Mouse (Mus musculus) CH12.LX (cell line): ENCODE results near the gene Macrod2. TPM values are rescaled to one million over a fixed set of nuclear protein-coding genes. Genes with fewer than 3 reads are reported as not detected.

Experiments
- DNase-seq: peaks from one replicate; pipeline ENCODE4 v3.0.0-alpha.2; 2013; ENCODE audit errors: extremely low read depth
- H3K27ac ChIP-seq: 2 replicates; pipeline ENCODE4 v1.5.1; 2012; ENCODE audit warnings: low read depth, mild to moderate bottlenecking, control low read depth, moderate library complexity; ENCODE audit not compliant: insufficient read depth
- H3K27me3 ChIP-seq: replicated peaks from 2 replicates; pipeline ENCODE3; 2012; ENCODE audit warnings: inconsistent platforms
- H3K36me3 ChIP-seq, 2 experiments: replicated peaks in 1 of 2; 2 replicates each; pipeline versions ENCODE3 to v1.6.1; 2012; ENCODE audit warnings: inconsistent platforms in 1 of 2, low read length in 1 of 2, mild to moderate bottlenecking in 1 of 2, mixed read lengths in 1 of 2, moderate library complexity in 1 of 2; ENCODE audit not compliant: control insufficient read depth in 1 of 2, insufficient read depth in 1 of 2
- H3K4me1 ChIP-seq, 2 experiments: 2 replicates each; pipeline ENCODE4 v1.6.1; 2012; ENCODE audit warnings: inconsistent platforms in 1 of 2, moderate library complexity in 1 of 2; ENCODE audit not compliant: insufficient read depth in 2 of 2, control insufficient read depth in 1 of 2
- H3K4me2 ChIP-seq: 2 replicates; pipeline ENCODE4 v1.6.1; 2012; ENCODE audit warnings: low read depth, mild to moderate bottlenecking, control low read depth; ENCODE audit not compliant: poor library complexity, insufficient read depth, severe bottlenecking
- H3K4me3 ChIP-seq, 3 experiments: fragments of 150-350 bp in 1 of 3; sonication (generic) in 1 of 3; replicated peaks in 1 of 3; 2 replicates each; pipeline versions ENCODE3 to v1.5.1; 2011 to 2012; ENCODE audit warnings: low read depth in 2 of 3, low read length in 2 of 3, mild to moderate bottlenecking in 2 of 3, moderate library complexity in 2 of 3, control low read depth in 1 of 3, improper control_type of control experiment in 1 of 3, inconsistent platforms in 1 of 3, mixed read lengths in 1 of 3; ENCODE audit not compliant: poor library complexity in 1 of 3
- H3K79me2 ChIP-seq: replicated peaks from 2 replicates; pipeline ENCODE4 v1.6.1; 2012; ENCODE audit warnings: mild to moderate bottlenecking, moderate library complexity; ENCODE audit not compliant: control insufficient read depth, poor library complexity, insufficient read depth, severe bottlenecking; ENCODE audit errors: extremely low read depth
- H3K9ac ChIP-seq: 2 replicates; pipeline ENCODE4 v1.6.1; 2012; ENCODE audit warnings: low read depth, mild to moderate bottlenecking, control low read depth, moderate library complexity; ENCODE audit not compliant: insufficient read depth
- H3K9me3 ChIP-seq: replicated peaks from 2 replicates; pipeline ENCODE3; 2012; ENCODE audit warnings: low read length, inconsistent platforms, mixed read lengths
- BHLHE40 ChIP-seq: IDR thresholded peaks from 2 replicates; pipeline ENCODE4 v1.6.1; 2011; ENCODE audit warnings: mild to moderate bottlenecking, low read depth, low read length, improper control_type of control experiment
- CTCF ChIP-seq, 2 experiments: IDR thresholded peaks in 1 of 2; conservative IDR thresholded peaks in 1 of 2; 2 replicates each; pipeline ENCODE4 v1.5.1; 2011 to 2012; ENCODE audit warnings: low read depth in 2 of 2, low read length in 2 of 2, improper control_type of control experiment in 1 of 2, inconsistent platforms in 1 of 2, mild to moderate bottlenecking in 1 of 2, moderate library complexity in 1 of 2
- EP300 ChIP-seq: IDR thresholded peaks from 2 replicates; pipeline ENCODE4 v1.6.1; 2011; ENCODE audit warnings: low read length, improper control_type of control experiment
- ETS1 ChIP-seq: conservative IDR thresholded peaks from 2 replicates; pipeline ENCODE4 v1.6.1; 2012; ENCODE audit warnings: low read depth, mild to moderate bottlenecking, inconsistent platforms, low read length, improper control_type of control experiment, moderate library complexity
- GABPA ChIP-seq: IDR thresholded peaks from 2 replicates; pipeline ENCODE4 v1.6.1; 2012; ENCODE audit warnings: low read depth, low read length, improper control_type of control experiment, inconsistent platforms; ENCODE audit not compliant: insufficient replicate concordance
- HCFC1 ChIP-seq: IDR thresholded peaks from 2 replicates; pipeline ENCODE4 v1.6.1; 2012; ENCODE audit warnings: low read depth, mild to moderate bottlenecking, inconsistent platforms, low read length, improper control_type of control experiment
- IRF4 ChIP-seq: IDR thresholded peaks from 2 replicates; pipeline ENCODE4 v1.6.1; 2014; ENCODE audit warnings: low read depth, mild to moderate bottlenecking, inconsistent platforms, low read length, improper control_type of control experiment
- JUN ChIP-seq: IDR thresholded peaks from 2 replicates; pipeline ENCODE4 v1.6.1; 2011; ENCODE audit warnings: low read depth, mild to moderate bottlenecking, low read length, improper control_type of control experiment, moderate library complexity; ENCODE audit not compliant: insufficient read depth
- JUND ChIP-seq: conservative IDR thresholded peaks from 2 replicates; pipeline ENCODE4 v1.6.1; 2011; ENCODE audit warnings: low read depth, low read length, improper control_type of control experiment
- KAT2A ChIP-seq: IDR thresholded peaks from 2 replicates; pipeline ENCODE4 v1.6.1; 2012; ENCODE audit warnings: low read length, improper control_type of control experiment, inconsistent platforms; ENCODE audit not compliant: insufficient replicate concordance
- MAFK ChIP-seq: IDR thresholded peaks from 2 replicates; pipeline ENCODE4 v1.6.1; 2011; ENCODE audit warnings: low read length, improper control_type of control experiment; ENCODE audit not compliant: insufficient replicate concordance
- MAX ChIP-seq: IDR thresholded peaks from 2 replicates; pipeline ENCODE4 v1.6.1; 2011; ENCODE audit warnings: low read length, improper control_type of control experiment
- MEF2A ChIP-seq: IDR thresholded peaks from 2 replicates; pipeline ENCODE4 v1.6.1; 2014; ENCODE audit warnings: low read depth, mild to moderate bottlenecking, inconsistent platforms, low read length, improper control_type of control experiment, borderline replicate concordance
- MXI1 ChIP-seq: IDR thresholded peaks from 2 replicates; pipeline ENCODE4 v1.6.1; 2011; ENCODE audit warnings: mild to moderate bottlenecking, low read depth, low read length, improper control_type of control experiment
- MYC ChIP-seq: IDR thresholded peaks from 2 replicates; pipeline ENCODE4 v1.6.1; 2011; ENCODE audit warnings: low read depth, mild to moderate bottlenecking, improper control_type of control experiment, low read length
- NELFE ChIP-seq: IDR thresholded peaks from 2 replicates; pipeline ENCODE4 v1.6.1; 2011; ENCODE audit warnings: low read depth, low read length, improper control_type of control experiment
- NRF1 ChIP-seq: IDR thresholded peaks from 2 replicates; pipeline ENCODE4 v1.6.1; 2014; ENCODE audit warnings: low read depth, mild to moderate bottlenecking, inconsistent platforms, low read length, improper control_type of control experiment, moderate library complexity
- PAX5 ChIP-seq: IDR thresholded peaks from 2 replicates; pipeline ENCODE4 v1.6.1; 2012; ENCODE audit warnings: low read length, inconsistent platforms, mixed read lengths
- POLR2A ChIP-seq: IDR thresholded peaks from 2 replicates; pipeline ENCODE4 v1.6.1; 2011; ENCODE audit warnings: low read depth, mild to moderate bottlenecking, improper control_type of control experiment, low read length
- RAD21 ChIP-seq: IDR thresholded peaks from 2 replicates; pipeline ENCODE4 v1.6.1; 2011; ENCODE audit warnings: low read depth, mild to moderate bottlenecking, low read length, improper control_type of control experiment, moderate library complexity
- RCOR1 ChIP-seq: conservative IDR thresholded peaks from 2 replicates; pipeline ENCODE4 v1.6.1; 2012; ENCODE audit warnings: low read depth, mild to moderate bottlenecking, inconsistent platforms, low read length, improper control_type of control experiment
- SIN3A ChIP-seq: IDR thresholded peaks from 2 replicates; pipeline ENCODE4 v1.6.1; 2012; ENCODE audit warnings: low read length, improper control_type of control experiment, inconsistent platforms
- TBP ChIP-seq: conservative IDR thresholded peaks from 2 replicates; pipeline ENCODE4 v1.6.1; 2011; ENCODE audit warnings: low read depth, low read length, improper control_type of control experiment
- TCF12 ChIP-seq: IDR thresholded peaks from 2 replicates; pipeline ENCODE4 v1.6.1; 2014; ENCODE audit warnings: low read depth, mild to moderate bottlenecking, inconsistent platforms, low read length, improper control_type of control experiment
- UBTF ChIP-seq: IDR thresholded peaks from 2 replicates; pipeline ENCODE4 v1.6.1; 2012; ENCODE audit warnings: low read depth, mild to moderate bottlenecking, inconsistent platforms, low read length, improper control_type of control experiment, moderate library complexity
- USF1 ChIP-seq: IDR thresholded peaks from 2 replicates; pipeline ENCODE4 v1.6.1; 2014; ENCODE audit warnings: low read depth, mild to moderate bottlenecking, inconsistent platforms, low read length, improper control_type of control experiment
- USF2 ChIP-seq: conservative IDR thresholded peaks from 2 replicates; pipeline ENCODE4 v1.6.1; 2011; ENCODE audit warnings: low read depth, low read length, improper control_type of control experiment
- ZC3H11A ChIP-seq: IDR thresholded peaks from 2 replicates; pipeline ENCODE4 v1.6.1; 2012; ENCODE audit warnings: low read depth, mild to moderate bottlenecking, inconsistent platforms, low read length, improper control_type of control experiment
- ZKSCAN1 ChIP-seq: IDR thresholded peaks from 2 replicates; pipeline ENCODE4 v1.6.1; 2012; ENCODE audit warnings: low read depth, inconsistent platforms, low read length, improper control_type of control experiment, borderline replicate concordance
- ZMIZ1 ChIP-seq: IDR thresholded peaks from 2 replicates; pipeline ENCODE4 v1.6.1; 2012; ENCODE audit warnings: low read depth, mild to moderate bottlenecking, inconsistent platforms, low read length, improper control_type of control experiment
- ZNF384 ChIP-seq: IDR thresholded peaks from 2 replicates; pipeline ENCODE4 v1.6.1; 2012; ENCODE audit warnings: low read depth, low read length, improper control_type of control experiment, inconsistent platforms
- dilution Hi-C: fragments of 300-500 bp; cut with MboI; formaldehyde crosslinking; loops from 2 replicates; pipeline ENCODE4 v1.14.3; 2020; ENCODE audit warnings: low sequenced_read_pairs; ENCODE audit not compliant: extremely low pct_unique_long_range_greater_than_20kb, extremely low pct_ligation_motif_present
- in situ Hi-C: fragments of 300-500 bp; cut with MboI; formaldehyde crosslinking; loops from 3 replicates; pipeline ENCODE4 v1.14.3; 2019; ENCODE audit warnings: low sequenced_read_pairs, low pct_ligation_motif_present, low pct_unique_long_range_greater_than_20kb, mixed read lengths
- polyA plus RNA-seq: library from polyadenylated mRNA; unstranded; fragments of >175 nt; gene quantifications from 2 replicates; pipeline ENCODE4 v1.2.1, GENCODE M21; 2012; ENCODE audit warnings: low read depth; ENCODE audit not compliant: insufficient read length
- total RNA-seq, 2 experiments: library from RNA; depleted of rRNA; stranded (reverse); fragments of 300-350 nt in 1 of 2; fragments of >200 nt in 1 of 2; gene quantifications; 2 replicates each; pipeline ENCODE4 v1.2.3; 2012 to 2014

Macrod2 gene
- total and polyA plus RNA-seq, 3 experiments, result not detected

GRCm38 (mm10) chr2:142267836-142268235 lies 1872.7 kb downstream of the Macrod2 start:
- no peak overlapping the region for H3K9ac ChIP-seq
- TF ChIP-seq KAT2A (no peak), ZNF384 (no peak), RAD21 (no peak), MAFK (no peak), ZMIZ1 (no peak), NRF1 (no peak), RCOR1 (no peak), MAX (no peak), UBTF (no peak), POLR2A (no peak), TBP (no peak), BHLHE40 (no peak), JUND (no peak), IRF4 (no peak), SIN3A (no peak), USF2 (no peak), MYC (no peak), TCF12 (no peak), JUN (no peak), USF1 (no peak)
- H3K9me3 ChIP-seq, result peaks cover 27% of the 10 kb centered on the region
- H3K4me3 ChIP-seq, result no peak overlapping the region
- DNase-seq, result no peak
- H3K36me3 ChIP-seq, result no peaks in the 10 kb centered on the region
- dilution Hi-C loops (no loop called here), in situ Hi-C loops (no loop called here)
- no peaks in the 10 kb centered on the region for H3K4me1 ChIP-seq
- H3K27me3 ChIP-seq, result no peaks in the 10 kb centered on the region
- no peaks in the 10 kb centered on the region for H3K79me2 ChIP-seq
- H3K4me2 ChIP-seq, result no peak overlapping the region
- H3K27ac ChIP-seq, result no peak overlapping the region

- H3K9me3 ChIP-seq, result peaks cover 23% of the 10 kb centered on the region
- no peak overlapping the region for H3K9ac ChIP-seq
- H3K79me2 ChIP-seq, result no peaks in the 10 kb centered on the region
- no peaks in the 10 kb centered on the region for H3K36me3 ChIP-seq
- dilution Hi-C loops (no loop called here), in situ Hi-C loops (no loop called here)
- TF ChIP-seq JUN (no peak), HCFC1 (no peak), NELFE (no peak), ETS1 (no peak), ZKSCAN1 (no peak), MAX (no peak), MAFK (no peak), IRF4 (no peak), JUND (no peak), TCF12 (no peak), PAX5 (no peak), GABPA (no peak), MEF2A (no peak), MXI1 (no peak), USF2 (no peak), CTCF (conservative IDR thresholded peaks at IDR 0.05 in 1 of 2, IDR thresholded peaks at IDR 0.05 in 1 of 2; ENCODE audit: low read depth in 2 of 2, low read length in 2 of 2) (no peak), POLR2A (no peak), EP300 (no peak), ZC3H11A (no peak)
- H3K4me1 ChIP-seq, result no peaks in the 10 kb centered on the region
- H3K4me2 ChIP-seq, result no peak overlapping the region
- no peak for DNase-seq
- no peak overlapping the region for H3K27ac ChIP-seq
- no peaks in the 10 kb centered on the region for H3K27me3 ChIP-seq
- H3K4me3 ChIP-seq, result no peak overlapping the region
Observed at GRCm38 (mm10) chr2:142286761-142287160, 1891.7 kb downstream of the Macrod2 start.
